Mouse (Mus musculus) CH12.LX (cell line): ENCODE measurements around the gene Fat3. TPM values are rescaled to one million over a fixed set of nuclear protein-coding genes. Genes with fewer than 3 reads are reported as not detected.

Experiments
- DNase-seq: peaks from one replicate; pipeline ENCODE4 v3.0.0-alpha.2; 2013; ENCODE audit errors: extremely low read depth
- H3K27ac ChIP-seq: 2 replicates; pipeline ENCODE4 v1.5.1; 2012; ENCODE audit warnings: low read depth, mild to moderate bottlenecking, control low read depth, moderate library complexity; ENCODE audit not compliant: insufficient read depth
- H3K27me3 ChIP-seq: replicated peaks from 2 replicates; pipeline ENCODE3; 2012; ENCODE audit warnings: inconsistent platforms
- H3K36me3 ChIP-seq, 2 experiments: replicated peaks in 1 of 2; 2 replicates each; pipeline versions ENCODE3 to v1.6.1; 2012; ENCODE audit warnings: inconsistent platforms in 1 of 2, low read length in 1 of 2, mild to moderate bottlenecking in 1 of 2, mixed read lengths in 1 of 2, moderate library complexity in 1 of 2; ENCODE audit not compliant: control insufficient read depth in 1 of 2, insufficient read depth in 1 of 2
- H3K4me1 ChIP-seq, 2 experiments: 2 replicates each; pipeline ENCODE4 v1.6.1; 2012; ENCODE audit warnings: inconsistent platforms in 1 of 2, moderate library complexity in 1 of 2; ENCODE audit not compliant: insufficient read depth in 2 of 2, control insufficient read depth in 1 of 2
- H3K4me2 ChIP-seq: 2 replicates; pipeline ENCODE4 v1.6.1; 2012; ENCODE audit warnings: low read depth, mild to moderate bottlenecking, control low read depth; ENCODE audit not compliant: poor library complexity, insufficient read depth, severe bottlenecking
- H3K4me3 ChIP-seq, 3 experiments: fragments of 150-350 bp in 1 of 3; sonication (generic) in 1 of 3; replicated peaks in 1 of 3; 2 replicates each; pipeline versions ENCODE3 to v1.5.1; 2011 to 2012; ENCODE audit warnings: low read depth in 2 of 3, low read length in 2 of 3, mild to moderate bottlenecking in 2 of 3, moderate library complexity in 2 of 3, control low read depth in 1 of 3, improper control_type of control experiment in 1 of 3, inconsistent platforms in 1 of 3, mixed read lengths in 1 of 3; ENCODE audit not compliant: poor library complexity in 1 of 3
- H3K79me2 ChIP-seq: replicated peaks from 2 replicates; pipeline ENCODE4 v1.6.1; 2012; ENCODE audit warnings: mild to moderate bottlenecking, moderate library complexity; ENCODE audit not compliant: control insufficient read depth, poor library complexity, insufficient read depth, severe bottlenecking; ENCODE audit errors: extremely low read depth
- H3K9ac ChIP-seq: 2 replicates; pipeline ENCODE4 v1.6.1; 2012; ENCODE audit warnings: low read depth, mild to moderate bottlenecking, control low read depth, moderate library complexity; ENCODE audit not compliant: insufficient read depth
- H3K9me3 ChIP-seq: replicated peaks from 2 replicates; pipeline ENCODE3; 2012; ENCODE audit warnings: low read length, inconsistent platforms, mixed read lengths
- BHLHE40 ChIP-seq: IDR thresholded peaks from 2 replicates; pipeline ENCODE4 v1.6.1; 2011; ENCODE audit warnings: mild to moderate bottlenecking, low read depth, low read length, improper control_type of control experiment
- CHD1 ChIP-seq: IDR thresholded peaks from 2 replicates; pipeline ENCODE4 v1.6.1; 2012; ENCODE audit warnings: low read depth, low read length, improper control_type of control experiment, inconsistent platforms
- CHD2 ChIP-seq: IDR thresholded peaks from 2 replicates; pipeline ENCODE4 v1.6.1; 2011; ENCODE audit warnings: low read length, improper control_type of control experiment
- CTCF ChIP-seq, 2 experiments: IDR thresholded peaks in 1 of 2; conservative IDR thresholded peaks in 1 of 2; 2 replicates each; pipeline ENCODE4 v1.5.1; 2011 to 2012; ENCODE audit warnings: low read depth in 2 of 2, low read length in 2 of 2, improper control_type of control experiment in 1 of 2, inconsistent platforms in 1 of 2, mild to moderate bottlenecking in 1 of 2, moderate library complexity in 1 of 2
- E2F4 ChIP-seq: IDR thresholded peaks from 2 replicates; pipeline ENCODE4 v1.6.1; 2011; ENCODE audit warnings: low read depth, low read length, improper control_type of control experiment; ENCODE audit not compliant: insufficient replicate concordance
- ELF1 ChIP-seq: IDR thresholded peaks from 2 replicates; pipeline ENCODE4 v1.6.1; 2014; ENCODE audit warnings: low read depth, mild to moderate bottlenecking, inconsistent platforms, low read length, improper control_type of control experiment
- EP300 ChIP-seq: IDR thresholded peaks from 2 replicates; pipeline ENCODE4 v1.6.1; 2011; ENCODE audit warnings: low read length, improper control_type of control experiment
- ETS1 ChIP-seq: conservative IDR thresholded peaks from 2 replicates; pipeline ENCODE4 v1.6.1; 2012; ENCODE audit warnings: low read depth, mild to moderate bottlenecking, inconsistent platforms, low read length, improper control_type of control experiment, moderate library complexity
- IRF4 ChIP-seq: IDR thresholded peaks from 2 replicates; pipeline ENCODE4 v1.6.1; 2014; ENCODE audit warnings: low read depth, mild to moderate bottlenecking, inconsistent platforms, low read length, improper control_type of control experiment
- JUN ChIP-seq: IDR thresholded peaks from 2 replicates; pipeline ENCODE4 v1.6.1; 2011; ENCODE audit warnings: low read depth, mild to moderate bottlenecking, low read length, improper control_type of control experiment, moderate library complexity; ENCODE audit not compliant: insufficient read depth
- JUND ChIP-seq: conservative IDR thresholded peaks from 2 replicates; pipeline ENCODE4 v1.6.1; 2011; ENCODE audit warnings: low read depth, low read length, improper control_type of control experiment
- KAT2A ChIP-seq: IDR thresholded peaks from 2 replicates; pipeline ENCODE4 v1.6.1; 2012; ENCODE audit warnings: low read length, improper control_type of control experiment, inconsistent platforms; ENCODE audit not compliant: insufficient replicate concordance
- MAFK ChIP-seq: IDR thresholded peaks from 2 replicates; pipeline ENCODE4 v1.6.1; 2011; ENCODE audit warnings: low read length, improper control_type of control experiment; ENCODE audit not compliant: insufficient replicate concordance
- MAX ChIP-seq: IDR thresholded peaks from 2 replicates; pipeline ENCODE4 v1.6.1; 2011; ENCODE audit warnings: low read length, improper control_type of control experiment
- MEF2A ChIP-seq: IDR thresholded peaks from 2 replicates; pipeline ENCODE4 v1.6.1; 2014; ENCODE audit warnings: low read depth, mild to moderate bottlenecking, inconsistent platforms, low read length, improper control_type of control experiment, borderline replicate concordance
- MXI1 ChIP-seq: IDR thresholded peaks from 2 replicates; pipeline ENCODE4 v1.6.1; 2011; ENCODE audit warnings: mild to moderate bottlenecking, low read depth, low read length, improper control_type of control experiment
- MYC ChIP-seq: IDR thresholded peaks from 2 replicates; pipeline ENCODE4 v1.6.1; 2011; ENCODE audit warnings: low read depth, mild to moderate bottlenecking, improper control_type of control experiment, low read length
- POLR2A ChIP-seq: IDR thresholded peaks from 2 replicates; pipeline ENCODE4 v1.6.1; 2011; ENCODE audit warnings: low read depth, mild to moderate bottlenecking, improper control_type of control experiment, low read length
- POLR2AphosphoS2 ChIP-seq: IDR thresholded peaks from 2 replicates; pipeline ENCODE4 v1.6.1; 2011; ENCODE audit warnings: low read depth, low read length, improper control_type of control experiment
- RAD21 ChIP-seq: IDR thresholded peaks from 2 replicates; pipeline ENCODE4 v1.6.1; 2011; ENCODE audit warnings: low read depth, mild to moderate bottlenecking, low read length, improper control_type of control experiment, moderate library complexity
- SMC3 ChIP-seq: IDR thresholded peaks from 2 replicates; pipeline ENCODE4 v1.6.1; 2011; ENCODE audit warnings: low read depth, low read length, improper control_type of control experiment
- TBP ChIP-seq: conservative IDR thresholded peaks from 2 replicates; pipeline ENCODE4 v1.6.1; 2011; ENCODE audit warnings: low read depth, low read length, improper control_type of control experiment
- TCF12 ChIP-seq: IDR thresholded peaks from 2 replicates; pipeline ENCODE4 v1.6.1; 2014; ENCODE audit warnings: low read depth, mild to moderate bottlenecking, inconsistent platforms, low read length, improper control_type of control experiment
- UBTF ChIP-seq: IDR thresholded peaks from 2 replicates; pipeline ENCODE4 v1.6.1; 2012; ENCODE audit warnings: low read depth, mild to moderate bottlenecking, inconsistent platforms, low read length, improper control_type of control experiment, moderate library complexity
- USF2 ChIP-seq: conservative IDR thresholded peaks from 2 replicates; pipeline ENCODE4 v1.6.1; 2011; ENCODE audit warnings: low read depth, low read length, improper control_type of control experiment
- ZC3H11A ChIP-seq: IDR thresholded peaks from 2 replicates; pipeline ENCODE4 v1.6.1; 2012; ENCODE audit warnings: low read depth, mild to moderate bottlenecking, inconsistent platforms, low read length, improper control_type of control experiment
- ZMIZ1 ChIP-seq: IDR thresholded peaks from 2 replicates; pipeline ENCODE4 v1.6.1; 2012; ENCODE audit warnings: low read depth, mild to moderate bottlenecking, inconsistent platforms, low read length, improper control_type of control experiment
- dilution Hi-C: fragments of 300-500 bp; cut with MboI; formaldehyde crosslinking; loops from 2 replicates; pipeline ENCODE4 v1.14.3; 2020; ENCODE audit warnings: low sequenced_read_pairs; ENCODE audit not compliant: extremely low pct_unique_long_range_greater_than_20kb, extremely low pct_ligation_motif_present
- in situ Hi-C: fragments of 300-500 bp; cut with MboI; formaldehyde crosslinking; loops from 3 replicates; pipeline ENCODE4 v1.14.3; 2019; ENCODE audit warnings: low sequenced_read_pairs, low pct_ligation_motif_present, low pct_unique_long_range_greater_than_20kb, mixed read lengths
- polyA plus RNA-seq: library from polyadenylated mRNA; unstranded; fragments of >175 nt; gene quantifications from 2 replicates; pipeline ENCODE4 v1.2.1, GENCODE M21; 2012; ENCODE audit warnings: low read depth; ENCODE audit not compliant: insufficient read length
- total RNA-seq, 2 experiments: library from RNA; depleted of rRNA; stranded (reverse); fragments of 300-350 nt in 1 of 2; fragments of >200 nt in 1 of 2; gene quantifications; 2 replicates each; pipeline ENCODE4 v1.2.3; 2012 to 2014

The Fat3 gene
- total and polyA plus RNA-seq, 3 experiments = 0.03 to 0.07 TPM; not detected in 1

- DNase-seq = no peak
- no peak for TF ChIP-seq MAX
- TF ChIP-seq ETS1 = no peak
- TF ChIP-seq JUN = no peak
- no peak for TF ChIP-seq MAFK
- TF ChIP-seq KAT2A = no peak
- no peak for TF ChIP-seq MXI1
- TF ChIP-seq TCF12 = no peak
- TF ChIP-seq SMC3 = no peak
- no peak for TF ChIP-seq EP300
- TF ChIP-seq JUND = no peak
- TF ChIP-seq ELF1 = no peak
- no peak for TF ChIP-seq MYC
- TF ChIP-seq POLR2AphosphoS2 = no peak
- no peak for TF ChIP-seq BHLHE40
- TF ChIP-seq ZMIZ1 = no peak
- no peak for TF ChIP-seq UBTF
- TF ChIP-seq E2F4 = no peak
- no peak for TF ChIP-seq TBP
- no peak for TF ChIP-seq RAD21
- no peak for TF ChIP-seq POLR2A
- no peaks in the 10 kb centered on the region for H3K4me1 ChIP-seq
- dilution Hi-C loops (no loop called here), in situ Hi-C loops (no loop called here)
- no peak overlapping the region for H3K27ac ChIP-seq
- no peak overlapping the region for H3K4me3 ChIP-seq
- no peaks in the 10 kb centered on the region for H3K9me3 ChIP-seq
- no peaks in the 10 kb centered on the region for H3K27me3 ChIP-seq
- no peaks in the 10 kb centered on the region for H3K36me3 ChIP-seq
- no peak overlapping the region for H3K4me2 ChIP-seq
- H3K79me2 ChIP-seq = no peaks in the 10 kb centered on the region
- H3K9ac ChIP-seq = no peak overlapping the region
These were observed 228.3 kb downstream of the Fat3 start for GRCm38 (mm10) chr9:16272810-16273209.

- Histone ChIP-seq H3K27ac (no peak overlapping the region), H3K4me2 (no peak overlapping the region), H3K79me2 (no peaks in the 10 kb centered on the region), H3K36me3 (no peaks in the 10 kb centered on the region), H3K4me1 (no peaks in the 10 kb centered on the region), H3K9me3 (no peaks in the 10 kb centered on the region), H3K9ac (no peak overlapping the region), H3K4me3 (no peak overlapping the region), H3K27me3 (no peaks in the 10 kb centered on the region)
- DNase-seq = no peak
- in situ Hi-C loops = no loop called here
- dilution Hi-C loops = no loop called here
- TF ChIP-seq JUND (no peak), CTCF (conservative IDR thresholded peaks at IDR 0.05 in 1 of 2, IDR thresholded peaks at IDR 0.05 in 1 of 2; ENCODE audit: low read depth in 2 of 2, low read length in 2 of 2) (no peak), ZC3H11A (no peak), IRF4 (no peak), ZMIZ1 (no peak), SMC3 (no peak), CHD1 (no peak), MEF2A (no peak), ELF1 (no peak), EP300 (no peak), E2F4 (no peak), BHLHE40 (no peak), CHD2 (no peak), USF2 (no peak), TCF12 (no peak), POLR2AphosphoS2 (no peak)
These were observed 230.3 kb downstream of the Fat3 start for GRCm38 (mm10) chr9:16270768-16271114.
